Mouse (Mus musculus) G1E (cell line): ENCODE data around the gene Lrrc32.
A peak's percentile ranks its signal among the peaks of the same experiment; 100 is the strongest.

ENCODE experiments used
- CTCF ChIP-seq: IDR thresholded peaks from 2 replicates; pipeline ENCODE4 v1.5.1; 2012; ENCODE audit warnings: low read depth, low read length, inconsistent platforms, mixed read lengths
- GATA1 ChIP-seq: IDR thresholded peaks from 2 replicates; pipeline ENCODE4 v1.6.1; 2012; ENCODE audit warnings: borderline replicate concordance, low read length, inconsistent platforms, mixed read lengths
- TAL1 ChIP-seq: conservative IDR thresholded peaks from 2 replicates; pipeline ENCODE4 v1.6.1; 2012; ENCODE audit warnings: low read depth, low read length, inconsistent platforms, mixed read lengths

DNA sequence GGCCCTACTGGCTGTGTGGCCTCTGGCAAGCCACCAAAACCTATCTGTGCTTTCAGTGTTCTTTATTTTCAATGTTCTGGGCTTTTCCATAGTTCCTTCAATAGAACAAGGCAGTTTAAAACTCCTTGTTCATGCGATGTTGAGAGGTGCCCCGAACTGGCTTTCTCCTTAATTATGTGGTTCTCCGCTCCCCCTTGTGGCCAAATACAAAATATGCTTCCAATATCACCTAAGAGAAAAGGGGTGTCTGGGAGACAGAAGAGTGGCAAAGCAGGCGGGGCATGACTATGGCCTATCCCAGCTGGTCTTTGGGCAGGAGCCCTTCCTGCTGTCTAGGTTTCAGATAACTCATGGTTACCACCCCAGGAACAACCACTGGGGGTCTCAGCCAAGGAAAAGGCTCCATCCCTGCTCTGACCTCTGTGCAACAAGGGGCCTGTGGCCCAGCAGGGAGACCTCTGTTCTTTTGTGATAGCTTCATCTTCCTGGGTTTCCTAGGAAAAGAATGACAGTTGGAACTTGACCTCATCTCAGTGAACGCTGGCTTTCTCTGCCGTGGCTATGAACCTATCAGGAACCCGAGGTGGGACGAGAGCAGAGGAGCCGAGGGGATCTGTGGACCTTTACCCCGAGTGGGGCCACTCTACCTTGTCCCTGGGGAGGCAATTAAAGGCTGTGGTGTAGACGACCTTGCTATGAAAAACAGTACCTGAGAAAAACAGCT is 41.3 kb upstream of the Lrrc32 start:
- TF ChIP-seq TAL1 (no peak), CTCF (0 out of 2 replicates have a peak, but pooled peaks have one; percentile 13), GATA1 (no peak)
